Mouse (Mus musculus) intestine, embryonic 14.5 days (tissue): ENCODE results near the gene Hs3st5. TPM values are rescaled to one million over a fixed set of nuclear protein-coding genes. Genes with fewer than 3 reads are reported as not detected.

Source experiments
- ATAC-seq: fragments of 200-750 bp; cut with Nextera tagmentation; replicated peaks from 2 replicates; pipeline ENCODE4 v1.8.0; 2017; ENCODE audit warnings: low read depth, moderate number of reproducible peaks, moderate TSS enrichment, moderate library complexity; ENCODE audit not compliant: low FRiP score, low TSS enrichment
- DNase-seq: peaks from one replicate; pipeline ENCODE4 v3.0.0-alpha.2; 2018; ENCODE audit warnings: low spot score
- H3K27ac ChIP-seq: fragments of 300-500 bp; sonication (generic); 2 replicates; pipeline ENCODE4 v1.5.1; 2014; ENCODE audit warnings: low read depth, mild to moderate bottlenecking, control low read depth
- H3K27me3 ChIP-seq: fragments of 300-500 bp; sonication (generic); replicated peaks from 2 replicates; pipeline ENCODE4 v1.6.1; 2014; ENCODE audit warnings: low read length, control low read depth; ENCODE audit not compliant: control insufficient read depth, insufficient read depth
- H3K36me3 ChIP-seq: fragments of 300-500 bp; sonication (generic); 2 replicates; pipeline ENCODE4 v1.6.1; 2014; ENCODE audit warnings: low read length, control low read depth; ENCODE audit not compliant: control insufficient read depth, insufficient read depth
- H3K4me1 ChIP-seq: fragments of 300-500 bp; sonication (generic); replicated peaks from 2 replicates; pipeline ENCODE4 v1.6.1; 2014; ENCODE audit warnings: low read length, control low read depth, mixed read lengths; ENCODE audit not compliant: control insufficient read depth, insufficient read depth
- H3K4me2 ChIP-seq: fragments of 300-500 bp; sonication (generic); 2 replicates; pipeline ENCODE4 v1.6.1; 2014; ENCODE audit warnings: low read length
- H3K4me3 ChIP-seq: fragments of 300-500 bp; sonication (generic); 2 replicates; pipeline ENCODE4 v1.5.1; 2014; ENCODE audit warnings: low read depth, low read length, control low read depth, mixed read lengths
- H3K9ac ChIP-seq: fragments of 300-500 bp; sonication (generic); 2 replicates; pipeline ENCODE4 v1.6.1; 2014; ENCODE audit warnings: mild to moderate bottlenecking, low read length
- H3K9me3 ChIP-seq: fragments of 300-500 bp; sonication (generic); 2 replicates; pipeline ENCODE4 v1.6.1; 2016; ENCODE audit warnings: low read length, control low read depth; ENCODE audit not compliant: control insufficient read depth
- WGBS: fragments of 180-500 bp; shearing (Covaris S2); extraction: QIAGEN DNeasy Blood & Tissue Kit; methylation state at CpG from one replicate; pipeline ENCODE4 v1.1.7; 2014; 5-methylcytosine and 5-hydroxymethylcytosine counted together
- polyA plus RNA-seq: library from polyadenylated mRNA; unstranded; fragments of >200 nt; fragmentation: Nextera tagmentation; extraction: Ambion mirVana; gene quantifications from 2 replicates; pipeline ENCODE4 v1.2.1, GENCODE M21; 2014

The Hs3st5 gene
- polyA plus RNA-seq, 1 experiment from 2014 or later, result 0.76 TPM

DNA sequence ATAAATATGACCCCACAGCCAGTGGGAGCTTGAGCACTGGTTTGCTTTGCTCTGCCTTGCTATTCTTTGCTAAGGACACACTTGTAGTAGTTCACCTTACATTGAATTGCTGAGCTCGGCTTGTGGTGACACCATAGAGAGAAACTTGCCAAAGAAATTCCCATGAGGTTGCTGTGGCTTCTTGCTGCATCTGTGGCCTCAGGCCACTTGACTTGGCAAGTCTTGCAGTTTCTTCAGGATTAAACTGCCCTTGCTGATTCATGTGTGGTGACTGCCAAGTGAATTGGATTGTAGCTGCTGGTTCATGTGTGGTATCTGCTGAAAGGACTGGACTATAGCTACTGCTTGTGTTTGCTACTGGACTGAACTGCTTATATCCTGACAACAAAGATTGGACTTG is 13.0 kb upstream of the Hs3st5 start:
- H3K36me3 ChIP-seq, result no peaks in the 10 kb centered on the region
- H3K9me3 ChIP-seq, result no peaks in the 10 kb centered on the region
- no peak overlapping the region for H3K9ac ChIP-seq
- 84% methylated on average over 1 of the region's 1 CpGs for WGBS
- DNase-seq (no peak), ATAC-seq (no peak)
- H3K4me1 ChIP-seq, result no peaks in the 10 kb centered on the region
- H3K4me2 ChIP-seq, result no peak overlapping the region
- no peaks in the 10 kb centered on the region for H3K27me3 ChIP-seq
- H3K4me3 ChIP-seq, result no peak overlapping the region
- H3K27ac ChIP-seq, result no peak overlapping the region

DNA sequence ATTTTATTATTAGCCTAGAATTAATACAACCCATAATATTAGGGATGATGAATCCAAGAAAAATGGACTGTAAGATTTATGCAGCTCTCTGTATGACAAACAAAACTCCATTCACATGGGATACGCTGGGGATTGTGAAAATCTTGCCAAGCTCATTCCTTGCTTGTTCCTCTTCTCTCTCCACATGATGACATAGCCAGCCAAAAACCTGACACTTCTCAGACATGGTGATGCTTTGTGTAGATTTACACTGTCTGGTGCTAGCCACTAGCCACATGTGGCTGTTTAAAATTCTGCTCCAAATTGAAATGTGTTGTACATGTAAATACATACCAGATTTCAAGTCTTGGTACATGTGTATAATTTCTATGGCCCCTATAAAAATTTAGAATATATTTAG is 6.9 kb upstream of the Hs3st5 start:
- ATAC-seq (no peak), DNase-seq (no peak)
- Histone ChIP-seq H3K4me1 (no peaks in the 10 kb centered on the region), H3K4me2 (no peak overlapping the region), H3K9ac (no peak overlapping the region), H3K27me3 (no peaks in the 10 kb centered on the region), H3K36me3 (no peaks in the 10 kb centered on the region), H3K27ac (no peak overlapping the region), H3K4me3 (no peak overlapping the region), H3K9me3 (no peaks in the 10 kb centered on the region)
- WGBS, result 74% methylated on average over 1 of the region's 1 CpGs

DNA sequence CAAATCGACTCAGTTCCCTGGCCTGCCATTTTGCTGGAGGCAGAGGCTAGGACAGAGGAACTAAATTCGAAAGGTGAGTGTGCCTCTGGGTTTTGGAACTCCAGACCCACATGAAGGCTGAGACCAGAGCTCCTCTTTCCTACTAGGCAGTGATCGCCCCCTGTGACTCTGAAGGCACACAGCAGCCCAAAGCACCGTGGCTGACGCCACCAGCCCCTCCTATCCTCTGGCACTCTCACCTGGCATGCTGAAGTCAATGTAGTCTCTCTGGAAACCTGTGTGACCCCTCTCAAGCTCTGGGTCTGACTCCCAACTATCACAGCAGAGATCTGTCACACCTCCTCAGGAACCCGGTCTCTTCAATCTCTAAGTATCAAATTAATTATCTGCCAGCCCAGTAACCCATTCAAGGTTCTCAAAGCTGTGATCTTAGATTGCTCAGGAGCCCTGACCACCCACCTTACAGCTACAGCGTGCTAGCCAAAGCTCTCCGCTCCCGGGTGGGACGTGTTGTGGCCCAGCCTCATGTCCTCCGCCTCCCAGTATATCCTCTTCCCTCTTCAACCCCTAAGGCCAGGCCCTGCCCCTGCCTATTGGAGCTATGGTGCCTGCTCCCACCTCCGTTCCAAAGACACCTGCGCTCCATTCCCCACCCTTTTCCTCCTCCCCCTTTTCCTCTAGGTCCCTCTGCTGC is 434 bp upstream of the Hs3st5 start:
- peak; percentile 60; the same call in 1 of the 2 replicates for ATAC-seq

GRCm38 (mm10) chr10:36507556-36507870 is 899 bp downstream of the Hs3st5 start:
- peak overlapping the region; percentile 61 for H3K4me3 ChIP-seq
- ATAC-seq (0 out of 2 replicates have a peak, but pooled peaks have one; percentile 9), DNase-seq (no peak)
- under 1% methylated on average over 15 of the region's 15 CpGs for WGBS
- peaks cover 6% of the 10 kb centered on the region; the same call in 1 of the 2 replicates for H3K4me1 ChIP-seq
- no peak overlapping the region for H3K27ac ChIP-seq
- no peaks in the 10 kb centered on the region for H3K9me3 ChIP-seq
- H3K4me2 ChIP-seq, result peak overlapping the region; percentile 99
- no peaks in the 10 kb centered on the region for H3K36me3 ChIP-seq
- H3K9ac ChIP-seq, result peak overlapping the region; percentile 30; the same call in 1 of the 2 replicates
- peaks cover 44% of the 10 kb centered on the region for H3K27me3 ChIP-seq

More for the DNA sequence above, 434 bp upstream of the Hs3st5 start:
- Histone ChIP-seq H3K4me3 (peak overlapping the region; percentile 61), H3K9me3 (no peaks in the 10 kb centered on the region), H3K4me2 (peak overlapping the region; percentile 99), H3K9ac (no peak overlapping the region; the same call in 1 of the 2 replicates), H3K36me3 (no peaks in the 10 kb centered on the region), H3K27ac (no peak overlapping the region), H3K4me1 (peaks cover 6% of the 10 kb centered on the region; the same call in 1 of the 2 replicates), H3K27me3 (peaks cover 44% of the 10 kb centered on the region)
- WGBS, result 8% methylated on average over 13 of the region's 13 CpGs
- peak; percentile 52 for DNase-seq

- no peak overlapping the region for H3K9ac ChIP-seq
- DNase-seq (peak; percentile 52), ATAC-seq (no peak)
- H3K27ac ChIP-seq, result no peak overlapping the region
- no peaks in the 10 kb centered on the region for H3K36me3 ChIP-seq
- H3K9me3 ChIP-seq, result no peaks in the 10 kb centered on the region
- peaks cover 44% of the 10 kb centered on the region for H3K27me3 ChIP-seq
- peak overlapping the region; percentile 99 for H3K4me2 ChIP-seq
- H3K4me1 ChIP-seq, result peaks cover 6% of the 10 kb centered on the region; the same call in 1 of the 2 replicates
- 0% methylated on average over 18 of the region's 18 CpGs for WGBS
- peak overlapping the region; percentile 61 for H3K4me3 ChIP-seq
Observed at GRCm38 (mm10) chr10:36507991-36508546, 1.5 kb downstream of the Hs3st5 start.

- H3K27me3 ChIP-seq, result peaks cover 44% of the 10 kb centered on the region
- WGBS, result 59% methylated on average over 4 of the region's 4 CpGs
- peaks cover 6% of the 10 kb centered on the region; the same call in 1 of the 2 replicates for H3K4me1 ChIP-seq
Observed at GRCm38 (mm10) chr10:36509477-36509876, 2.9 kb downstream of the Hs3st5 start.

GRCm38 (mm10) chr10:36523881-36524280 is 17.3 kb downstream of the Hs3st5 start:
- no peak for ATAC-seq
- Histone ChIP-seq H3K27me3 (no peaks in the 10 kb centered on the region), H3K27ac (no peak overlapping the region), H3K9ac (no peak overlapping the region), H3K4me3 (no peak overlapping the region), H3K9me3 (no peaks in the 10 kb centered on the region), H3K4me2 (no peak overlapping the region), H3K4me1 (no peaks in the 10 kb centered on the region), H3K36me3 (no peaks in the 10 kb centered on the region)
- no peak for DNase-seq

More at GRCm38 (mm10) chr10:36509477-36509876, 2.9 kb downstream of the Hs3st5 start:
- no peak for ATAC-seq
- no peaks in the 10 kb centered on the region for H3K36me3 ChIP-seq
- H3K27ac ChIP-seq, result no peak overlapping the region
- no peak overlapping the region for H3K4me2 ChIP-seq
- no peaks in the 10 kb centered on the region for H3K9me3 ChIP-seq
- DNase-seq, result no peak
- no peak overlapping the region for H3K9ac ChIP-seq
- H3K4me3 ChIP-seq, result no peak overlapping the region

DNA sequence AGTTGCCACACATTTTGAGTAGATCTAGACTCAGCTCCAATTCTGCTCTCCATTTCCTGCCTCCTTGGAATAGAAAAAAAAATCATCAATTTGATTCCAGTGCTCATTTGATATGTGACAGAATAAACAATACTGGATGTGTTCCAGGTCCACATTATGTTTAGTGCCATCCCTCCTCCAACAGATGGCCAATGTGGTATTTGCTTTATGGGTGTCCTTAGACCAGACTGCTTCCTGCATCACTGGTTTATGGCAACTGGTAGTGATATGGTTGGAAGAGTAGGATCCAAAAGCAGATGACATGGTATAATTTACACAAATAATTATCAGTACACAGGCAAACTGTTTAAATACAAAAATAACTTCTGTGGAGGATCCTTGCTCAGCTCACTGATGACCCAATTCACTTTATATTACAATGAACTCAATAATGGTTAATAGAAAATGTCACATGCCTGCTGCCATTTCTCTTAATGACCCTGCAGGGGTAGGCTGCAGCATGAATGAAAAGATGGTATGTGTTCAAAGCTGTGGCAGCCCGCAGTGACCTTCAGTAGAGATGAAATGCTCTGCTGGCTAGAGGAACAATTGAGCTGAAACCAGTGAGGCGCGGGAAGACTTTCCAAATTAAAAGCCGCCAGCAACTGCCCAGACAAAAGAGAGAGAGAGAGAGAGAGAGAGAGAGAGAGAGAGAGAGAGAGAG is 27.2 kb downstream of the Hs3st5 start:
- DNase-seq (no peak), ATAC-seq (no peak)
- Histone ChIP-seq H3K27ac (no peak overlapping the region), H3K9me3 (no peaks in the 10 kb centered on the region), H3K36me3 (no peaks in the 10 kb centered on the region), H3K4me2 (no peak overlapping the region), H3K27me3 (no peaks in the 10 kb centered on the region), H3K4me3 (no peak overlapping the region), H3K9ac (no peak overlapping the region), H3K4me1 (no peaks in the 10 kb centered on the region)
- WGBS, result 88% methylated on average over 4 of the region's 4 CpGs
